Mouse (Mus musculus): ENCODE data around the gene Olfr1255.

DNA sequence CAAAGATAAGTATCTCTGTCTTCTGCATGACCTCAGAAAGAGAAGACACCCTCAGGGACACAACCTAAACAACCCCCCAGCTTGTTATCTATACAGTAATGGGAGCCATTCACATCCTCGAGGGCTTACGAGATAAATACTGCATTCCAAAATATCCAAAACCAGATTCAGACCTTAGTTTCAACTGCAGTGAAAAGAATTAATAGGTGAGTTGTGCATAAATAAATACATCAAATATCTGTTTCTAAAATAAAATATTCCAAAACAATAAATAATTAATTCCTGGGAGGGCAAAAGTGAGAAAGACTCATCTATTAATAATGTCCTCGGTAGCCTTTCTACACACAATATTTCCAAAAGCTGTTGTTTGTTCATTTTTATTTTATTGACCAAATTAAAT lies at the start of gene Olfr1255:
- no peak for TF ChIP-seq CTCF (IDR thresholded peaks at IDR 0.05; ENCODE audit: low read depth)
- no peak for TF ChIP-seq EP300 (optimal IDR thresholded peaks at IDR 0.05)
